Mouse (Mus musculus) olfactory bulb, adult 2 months (tissue): ENCODE data around the gene Lrmp.

Experiments used
- CTCF ChIP-seq: fragments of 200-500 bp; IDR thresholded peaks from 2 replicates; pipeline ENCODE4 v1.5.1; 2012; ENCODE audit warnings: low read depth, mild to moderate bottlenecking, low read length, moderate library complexity; ENCODE audit not compliant: insufficient read depth
- POLR2A ChIP-seq: fragments of 200-500 bp; IDR thresholded peaks from 2 replicates; pipeline ENCODE4 v1.6.1; 2012; ENCODE audit warnings: mild to moderate bottlenecking, low read depth, low read length, moderate library complexity; ENCODE audit not compliant: insufficient read depth

GRCm38 (mm10) chr6:145069397-145069796, 46.1 kb upstream of the Lrmp start:
- TF ChIP-seq CTCF = no peak
- TF ChIP-seq POLR2A = no peak
